Mouse (Mus musculus): ENCODE measurements around the gene Ccdc172. TPM values are rescaled to one million over a fixed set of nuclear protein-coding genes. Genes with fewer than 3 reads are reported as not detected.

Ccdc172 gene
- not detected for total RNA-seq (2021)
- long read RNA-seq, experiment 1 = 0 reads
- long read RNA-seq, experiment 2 = 0 reads

DNA sequence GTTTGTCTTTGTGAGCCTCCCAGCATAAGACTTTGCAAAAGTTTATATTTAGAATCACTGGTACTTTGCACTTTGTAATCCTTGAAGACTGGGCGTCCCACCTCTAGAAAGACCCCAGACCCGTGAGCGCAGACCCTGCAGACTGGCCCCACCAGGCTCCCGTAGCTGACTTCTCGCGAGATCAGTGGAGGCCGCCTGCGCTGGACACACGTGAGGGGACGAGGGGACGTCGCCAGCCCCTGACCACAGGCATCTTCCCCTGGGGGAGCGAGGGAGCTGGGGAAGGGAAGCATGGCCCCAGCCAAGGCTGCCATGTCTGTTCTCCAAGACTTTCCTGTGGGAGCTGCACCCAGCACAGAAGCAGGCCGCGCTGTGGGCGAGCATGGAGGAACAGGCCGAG lies at the start of gene Ccdc172:
TSS of gene Ccdc172 (plus strand) at position 176 of the 400 bp plus-strand sequence.
- DNase-seq (ENCODE audit: low spot score in 2 of 2) = no peak

GRCm38 (mm10) chr19:58463755-58464154 lies 48.0 kb upstream of the Ccdc172 start:
- DNase-seq (ENCODE audit: low spot score in 2 of 2) = no peak

- no peak for DNase-seq (ENCODE audit: low spot score in 2 of 2)
These were observed 43.5 kb upstream of the Ccdc172 start for GRCm38 (mm10) chr19:58468331-58468730.

GRCm38 (mm10) chr19:58469421-58469820 lies 42.4 kb upstream of the Ccdc172 start:
- DNase-seq (ENCODE audit: low spot score in 2 of 2) = peak; percentile 90 to 96

GRCm38 (mm10) chr19:58474251-58474650 lies 37.5 kb upstream of the Ccdc172 start:
- no peak for DNase-seq (ENCODE audit: low spot score in 2 of 2)

DNA sequence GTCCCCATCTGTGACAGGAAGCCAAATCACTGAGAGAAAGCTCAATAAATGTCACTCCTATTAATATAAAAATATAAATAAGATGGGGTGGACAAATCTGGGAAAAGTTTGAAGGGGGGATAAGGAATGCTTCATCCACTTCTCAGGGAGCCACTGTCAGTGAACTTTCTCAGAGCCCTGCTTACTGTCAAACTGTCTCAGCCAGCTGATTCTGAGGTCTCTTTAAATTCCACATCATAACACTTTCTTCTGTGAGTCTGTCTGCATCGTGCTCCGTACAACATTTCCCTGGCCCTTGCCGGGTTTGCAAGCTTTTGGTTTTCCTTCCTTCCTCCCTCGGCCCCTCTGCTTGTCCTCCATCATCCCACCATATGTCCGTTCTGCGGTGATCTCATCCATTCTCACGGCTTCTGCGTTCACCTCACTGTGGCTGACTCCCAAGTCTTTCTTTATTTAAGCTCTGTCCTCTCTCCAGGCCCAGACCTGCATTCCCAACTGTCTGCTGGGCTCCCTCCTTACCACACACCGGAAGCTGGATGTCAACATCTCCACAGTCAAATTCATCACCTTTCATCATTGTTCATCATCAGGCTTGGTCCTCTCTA lies 29.3 kb upstream of the Ccdc172 start:
- no peak for DNase-seq (ENCODE audit: low spot score in 2 of 2)

DNA sequence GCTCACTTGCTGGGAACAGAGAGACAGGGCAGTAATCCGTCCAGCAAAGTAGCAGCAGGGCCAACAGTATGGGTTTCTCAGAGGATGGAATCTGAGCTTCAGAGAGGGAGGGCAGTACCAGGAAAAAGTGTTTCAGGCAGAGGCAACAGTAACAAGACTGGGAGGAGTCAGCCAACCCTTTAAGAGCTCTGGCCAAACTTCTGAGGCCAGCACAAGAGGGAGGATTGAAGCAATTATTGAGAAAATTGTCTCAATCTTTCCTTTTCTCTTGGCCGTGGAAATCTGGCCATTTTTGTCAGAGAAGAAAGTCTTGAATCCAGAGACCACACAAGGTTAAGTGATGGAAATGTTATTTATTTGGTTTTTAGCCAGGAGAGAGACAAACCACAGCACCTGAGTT lies 25.1 kb upstream of the Ccdc172 start:
- no peak for DNase-seq (ENCODE audit: low spot score in 2 of 2)

- DNase-seq (ENCODE audit: low spot score in 2 of 2) = no peak
These were observed 14.7 kb upstream of the Ccdc172 start for GRCm38 (mm10) chr19:58497106-58497505.

DNA sequence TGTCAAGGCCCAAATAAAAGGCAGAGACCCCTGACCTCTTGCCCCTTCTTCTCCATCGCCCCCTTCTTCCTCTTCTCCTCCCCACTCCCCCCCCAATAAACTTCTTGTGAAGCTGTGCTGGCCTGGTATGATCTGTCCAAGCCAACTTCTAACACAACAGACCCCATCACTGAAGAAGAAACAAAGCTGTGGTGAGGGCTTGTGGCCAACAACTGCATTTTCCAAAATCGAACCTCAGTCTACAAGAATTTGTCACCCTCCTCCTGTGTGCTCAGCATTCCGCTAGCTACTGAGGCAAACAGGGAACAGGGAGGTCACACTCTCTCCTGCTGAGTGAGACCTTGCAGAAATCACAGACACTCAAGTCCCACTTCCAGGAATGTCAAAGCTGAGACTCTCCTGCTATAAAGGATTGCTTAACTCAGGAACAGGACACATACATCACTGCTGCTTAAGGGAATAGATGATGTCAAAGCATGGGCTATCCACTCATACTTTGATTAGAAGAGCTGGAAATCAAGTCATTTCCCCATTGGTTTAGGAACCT lies 12.3 kb upstream of the Ccdc172 start:
- DNase-seq (ENCODE audit: low spot score in 2 of 2) = no peak

GRCm38 (mm10) chr19:58500049-58500448 lies 11.7 kb upstream of the Ccdc172 start:
- DNase-seq (ENCODE audit: low spot score in 2 of 2) = no peak

DNA sequence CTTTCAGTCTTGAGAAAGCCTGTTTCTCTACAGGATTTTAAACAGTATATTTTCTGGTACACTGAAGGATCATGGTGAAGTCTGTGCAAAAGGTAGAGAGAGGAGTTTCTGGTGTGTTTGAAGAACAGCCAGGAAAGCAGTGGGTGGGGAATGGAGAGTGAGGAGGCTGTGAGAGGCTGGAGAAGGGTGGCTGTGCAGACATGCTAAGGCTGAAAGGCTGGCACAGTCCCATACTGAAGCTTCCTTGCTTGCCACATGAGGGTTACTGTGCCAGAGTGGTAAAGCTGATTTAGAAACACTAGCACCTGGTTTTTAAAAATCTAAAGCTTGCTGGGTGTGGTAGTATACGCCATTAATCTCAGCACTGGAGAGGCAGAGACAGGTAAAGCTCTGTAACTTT lies 9.9 kb downstream of the Ccdc172 start:
- peak; percentile 23 to 28 for DNase-seq (ENCODE audit: low spot score in 2 of 2)

DNA sequence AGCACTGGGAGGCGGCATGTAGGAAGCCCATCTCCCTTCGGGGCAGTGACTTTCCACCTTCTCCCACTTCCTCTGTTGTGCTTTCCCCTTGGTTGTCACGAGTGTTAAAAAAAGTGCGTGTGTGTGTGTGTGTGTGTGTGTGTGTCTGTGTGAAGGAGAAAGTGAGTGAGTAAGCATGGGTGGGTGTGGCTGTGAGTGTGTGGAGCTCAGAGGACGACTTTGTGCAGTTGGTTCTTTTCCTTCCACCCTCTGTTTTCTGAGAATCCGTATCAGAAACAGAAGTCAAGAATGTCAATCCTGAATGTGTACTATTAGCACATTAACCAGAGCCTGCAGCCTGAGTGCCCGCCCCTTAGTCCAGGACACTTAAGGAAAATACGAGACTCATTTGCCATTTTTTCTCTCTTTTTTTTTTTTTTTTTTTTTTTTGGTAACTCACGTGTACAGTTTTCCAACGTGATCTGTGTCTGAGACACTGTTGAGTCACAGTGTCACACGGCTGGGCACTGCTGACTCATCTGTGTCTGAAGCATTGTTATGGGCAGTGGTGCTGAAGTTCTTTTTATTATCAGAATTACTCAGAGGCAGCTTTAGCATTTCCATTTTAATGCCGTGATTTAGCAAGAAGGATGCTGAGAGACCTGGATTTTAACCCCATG lies 12.1 kb downstream of the Ccdc172 start:
- peak in 1 of 2 experiments; percentile 16 for DNase-seq (ENCODE audit: low spot score in 2 of 2)

GRCm38 (mm10) chr19:58525457-58526239 lies 13.9 kb downstream of the Ccdc172 start:
- DNase-seq (ENCODE audit: low spot score in 2 of 2) = peak in 1 of 2 experiments; percentile 10

GRCm38 (mm10) chr19:58533077-58533476 lies 21.3 kb downstream of the Ccdc172 start:
- no peak for DNase-seq (ENCODE audit: low spot score in 2 of 2)

GRCm38 (mm10) chr19:58536691-58537090 lies 24.9 kb downstream of the Ccdc172 start:
- peak; percentile 50 to 66 for DNase-seq (ENCODE audit: low spot score in 2 of 2)

DNA sequence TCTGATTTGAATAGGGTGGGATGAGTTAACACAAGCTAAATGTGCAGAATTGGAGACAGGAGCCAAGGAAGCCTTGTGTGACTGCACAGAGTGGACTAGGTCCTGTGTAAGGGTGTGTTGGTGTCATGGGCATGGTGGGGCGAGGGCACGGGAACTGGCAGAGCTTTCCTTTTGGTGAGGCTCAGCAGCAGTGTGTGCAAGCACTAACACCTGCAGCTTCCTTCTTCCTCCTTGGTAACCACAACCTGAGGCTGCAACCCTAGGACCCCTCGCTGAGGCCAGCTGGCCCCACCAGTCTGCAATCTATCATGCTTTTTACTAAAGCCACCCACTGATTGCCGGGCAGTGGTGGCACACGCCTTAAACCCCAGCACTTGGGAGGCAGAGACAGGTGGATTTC lies 28.6 kb downstream of the Ccdc172 start:
- DNase-seq (ENCODE audit: low spot score in 2 of 2) = no peak

DNA sequence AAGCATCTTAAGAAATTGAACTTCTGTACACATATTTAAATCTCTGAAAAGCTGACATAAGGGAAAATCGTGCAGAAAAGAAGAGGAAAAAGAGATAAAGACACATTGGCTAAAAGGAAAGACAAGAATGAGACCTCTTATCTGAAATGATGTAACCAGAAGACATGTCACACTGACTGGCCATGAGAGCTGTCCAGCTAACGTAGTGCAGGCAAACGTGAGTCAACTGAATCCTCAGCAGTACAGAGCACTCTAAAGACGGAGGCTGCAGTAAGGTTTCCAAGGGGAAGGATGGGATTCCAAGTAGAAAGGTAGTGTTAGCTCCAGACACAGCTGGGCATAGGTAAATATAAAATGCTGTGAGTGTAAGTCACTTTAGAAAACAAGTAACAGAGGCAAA lies 36.6 kb downstream of the Ccdc172 start:
- no peak for DNase-seq (ENCODE audit: low spot score in 2 of 2)

DNA sequence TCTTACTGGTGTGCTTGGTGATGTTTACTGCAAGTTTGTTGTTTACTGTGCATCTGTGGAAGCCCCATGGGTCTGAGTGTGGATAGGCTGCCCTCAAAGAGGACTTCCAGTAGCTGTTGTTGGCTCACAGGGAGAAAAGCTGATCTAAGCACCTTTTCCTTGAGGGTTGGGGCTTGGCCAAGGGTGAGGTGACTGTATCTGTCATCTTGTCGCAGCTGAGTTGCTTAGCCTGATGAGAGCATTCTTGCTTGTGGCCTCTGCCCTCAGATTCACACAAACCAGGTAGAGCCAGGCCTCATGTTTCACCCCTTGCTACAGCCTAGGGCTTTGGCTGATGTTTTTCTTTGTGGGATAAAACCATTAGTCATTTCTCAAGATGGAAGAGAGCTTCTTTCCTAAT lies 38.7 kb downstream of the Ccdc172 start:
- DNase-seq (ENCODE audit: low spot score in 2 of 2) = no peak

- DNase-seq (ENCODE audit: low spot score in 2 of 2) = no peak
These were observed 39.1 kb downstream of the Ccdc172 start for GRCm38 (mm10) chr19:58550916-58551315.

GRCm38 (mm10) chr19:58554974-58555373 lies 43.2 kb downstream of the Ccdc172 start:
- no peak for DNase-seq (ENCODE audit: low spot score in 2 of 2)

- DNase-seq (ENCODE audit: low spot score in 2 of 2) = peak; percentile 26 to 70
These were observed 46.6 kb downstream of the Ccdc172 start for GRCm38 (mm10) chr19:58558352-58558751.

DNA sequence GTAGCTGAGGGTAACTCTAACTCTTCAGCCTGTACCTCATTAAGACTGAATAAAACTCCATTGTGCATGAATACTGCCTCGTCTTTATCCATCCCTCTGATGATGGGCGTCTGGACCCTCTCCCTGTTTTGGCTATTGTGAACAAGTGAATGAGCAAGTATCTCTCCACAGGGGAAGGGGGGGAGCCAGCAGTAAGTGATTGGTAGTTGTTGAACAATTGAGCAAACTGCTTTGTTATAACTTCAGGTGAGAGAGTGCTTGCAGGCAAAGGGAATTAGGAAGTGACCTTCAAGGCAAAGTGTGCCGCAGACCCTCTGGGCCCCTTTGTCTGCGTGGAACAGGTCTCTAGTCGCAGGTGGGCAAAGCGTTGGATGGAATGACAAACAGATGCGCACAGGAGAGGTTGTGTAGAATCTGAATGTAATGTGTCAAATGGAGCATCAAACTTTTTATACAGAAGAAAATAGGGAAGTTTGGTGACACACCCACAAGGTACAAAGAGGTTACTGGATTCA lies 50.6 kb downstream of the Ccdc172 start:
- DNase-seq (ENCODE audit: low spot score in 2 of 2) = no peak
